Mouse (Mus musculus): ENCODE data around the gene Clybl.

- TF ChIP-seq GATA1 (IDR thresholded peaks at IDR 0.05; ENCODE audit: low read length): no peak
- no peak for TF ChIP-seq TAL1 (IDR thresholded peaks at IDR 0.05; ENCODE audit: low read length)
Measured at GRCm38 (mm10) chr14:122280309-122281071, 99.0 kb downstream of the Clybl start.

Measured in erythroblast, embryonic 14.5 days (primary cell).